Mouse (Mus musculus) CH12.LX (cell line): Measurements from ENCODE around the gene Cdk14. TPM values are rescaled to one million over a fixed set of nuclear protein-coding genes. Genes with fewer than 3 reads are reported as not detected.

Experiments used
- DNase-seq: peaks from one replicate; pipeline ENCODE4 v3.0.0-alpha.2; 2013; ENCODE audit errors: extremely low read depth
- H3K27ac ChIP-seq: 2 replicates; pipeline ENCODE4 v1.5.1; 2012; ENCODE audit warnings: low read depth, mild to moderate bottlenecking, control low read depth, moderate library complexity; ENCODE audit not compliant: insufficient read depth
- H3K27me3 ChIP-seq: replicated peaks from 2 replicates; pipeline ENCODE3; 2012; ENCODE audit warnings: inconsistent platforms
- H3K36me3 ChIP-seq, 2 experiments: replicated peaks in 1 of 2; 2 replicates each; pipeline versions ENCODE3 to v1.6.1; 2012; ENCODE audit warnings: inconsistent platforms in 1 of 2, low read length in 1 of 2, mild to moderate bottlenecking in 1 of 2, mixed read lengths in 1 of 2, moderate library complexity in 1 of 2; ENCODE audit not compliant: control insufficient read depth in 1 of 2, insufficient read depth in 1 of 2
- H3K4me1 ChIP-seq, 2 experiments: 2 replicates each; pipeline ENCODE4 v1.6.1; 2012; ENCODE audit warnings: inconsistent platforms in 1 of 2, moderate library complexity in 1 of 2; ENCODE audit not compliant: insufficient read depth in 2 of 2, control insufficient read depth in 1 of 2
- H3K4me2 ChIP-seq: 2 replicates; pipeline ENCODE4 v1.6.1; 2012; ENCODE audit warnings: low read depth, mild to moderate bottlenecking, control low read depth; ENCODE audit not compliant: poor library complexity, insufficient read depth, severe bottlenecking
- H3K4me3 ChIP-seq, 3 experiments: fragments of 150-350 bp in 1 of 3; sonication (generic) in 1 of 3; replicated peaks in 1 of 3; 2 replicates each; pipeline versions ENCODE3 to v1.5.1; 2011 to 2012; ENCODE audit warnings: low read depth in 2 of 3, low read length in 2 of 3, mild to moderate bottlenecking in 2 of 3, moderate library complexity in 2 of 3, control low read depth in 1 of 3, improper control_type of control experiment in 1 of 3, inconsistent platforms in 1 of 3, mixed read lengths in 1 of 3; ENCODE audit not compliant: poor library complexity in 1 of 3
- H3K79me2 ChIP-seq: replicated peaks from 2 replicates; pipeline ENCODE4 v1.6.1; 2012; ENCODE audit warnings: mild to moderate bottlenecking, moderate library complexity; ENCODE audit not compliant: control insufficient read depth, poor library complexity, insufficient read depth, severe bottlenecking; ENCODE audit errors: extremely low read depth
- H3K9ac ChIP-seq: 2 replicates; pipeline ENCODE4 v1.6.1; 2012; ENCODE audit warnings: low read depth, mild to moderate bottlenecking, control low read depth, moderate library complexity; ENCODE audit not compliant: insufficient read depth
- H3K9me3 ChIP-seq: replicated peaks from 2 replicates; pipeline ENCODE3; 2012; ENCODE audit warnings: low read length, inconsistent platforms, mixed read lengths
- CTCF ChIP-seq, 2 experiments: IDR thresholded peaks in 1 of 2; conservative IDR thresholded peaks in 1 of 2; 2 replicates each; pipeline ENCODE4 v1.5.1; 2011 to 2012; ENCODE audit warnings: low read depth in 2 of 2, low read length in 2 of 2, improper control_type of control experiment in 1 of 2, inconsistent platforms in 1 of 2, mild to moderate bottlenecking in 1 of 2, moderate library complexity in 1 of 2
- E2F4 ChIP-seq: IDR thresholded peaks from 2 replicates; pipeline ENCODE4 v1.6.1; 2011; ENCODE audit warnings: low read depth, low read length, improper control_type of control experiment; ENCODE audit not compliant: insufficient replicate concordance
- ELF1 ChIP-seq: IDR thresholded peaks from 2 replicates; pipeline ENCODE4 v1.6.1; 2014; ENCODE audit warnings: low read depth, mild to moderate bottlenecking, inconsistent platforms, low read length, improper control_type of control experiment
- EP300 ChIP-seq: IDR thresholded peaks from 2 replicates; pipeline ENCODE4 v1.6.1; 2011; ENCODE audit warnings: low read length, improper control_type of control experiment
- HCFC1 ChIP-seq: IDR thresholded peaks from 2 replicates; pipeline ENCODE4 v1.6.1; 2012; ENCODE audit warnings: low read depth, mild to moderate bottlenecking, inconsistent platforms, low read length, improper control_type of control experiment
- IRF4 ChIP-seq: IDR thresholded peaks from 2 replicates; pipeline ENCODE4 v1.6.1; 2014; ENCODE audit warnings: low read depth, mild to moderate bottlenecking, inconsistent platforms, low read length, improper control_type of control experiment
- MAFK ChIP-seq: IDR thresholded peaks from 2 replicates; pipeline ENCODE4 v1.6.1; 2011; ENCODE audit warnings: low read length, improper control_type of control experiment; ENCODE audit not compliant: insufficient replicate concordance
- MAZ ChIP-seq: IDR thresholded peaks from 2 replicates; pipeline ENCODE4 v1.6.1; 2012; ENCODE audit warnings: low read depth, mild to moderate bottlenecking, inconsistent platforms, low read length, improper control_type of control experiment, moderate library complexity
- MEF2A ChIP-seq: IDR thresholded peaks from 2 replicates; pipeline ENCODE4 v1.6.1; 2014; ENCODE audit warnings: low read depth, mild to moderate bottlenecking, inconsistent platforms, low read length, improper control_type of control experiment, borderline replicate concordance
- PAX5 ChIP-seq: IDR thresholded peaks from 2 replicates; pipeline ENCODE4 v1.6.1; 2012; ENCODE audit warnings: low read length, inconsistent platforms, mixed read lengths
- POLR2AphosphoS2 ChIP-seq: IDR thresholded peaks from 2 replicates; pipeline ENCODE4 v1.6.1; 2011; ENCODE audit warnings: low read depth, low read length, improper control_type of control experiment
- RCOR1 ChIP-seq: conservative IDR thresholded peaks from 2 replicates; pipeline ENCODE4 v1.6.1; 2012; ENCODE audit warnings: low read depth, mild to moderate bottlenecking, inconsistent platforms, low read length, improper control_type of control experiment
- SIN3A ChIP-seq: IDR thresholded peaks from 2 replicates; pipeline ENCODE4 v1.6.1; 2012; ENCODE audit warnings: low read length, improper control_type of control experiment, inconsistent platforms
- SMC3 ChIP-seq: IDR thresholded peaks from 2 replicates; pipeline ENCODE4 v1.6.1; 2011; ENCODE audit warnings: low read depth, low read length, improper control_type of control experiment
- TBP ChIP-seq: conservative IDR thresholded peaks from 2 replicates; pipeline ENCODE4 v1.6.1; 2011; ENCODE audit warnings: low read depth, low read length, improper control_type of control experiment
- USF1 ChIP-seq: IDR thresholded peaks from 2 replicates; pipeline ENCODE4 v1.6.1; 2014; ENCODE audit warnings: low read depth, mild to moderate bottlenecking, inconsistent platforms, low read length, improper control_type of control experiment
- ZC3H11A ChIP-seq: IDR thresholded peaks from 2 replicates; pipeline ENCODE4 v1.6.1; 2012; ENCODE audit warnings: low read depth, mild to moderate bottlenecking, inconsistent platforms, low read length, improper control_type of control experiment
- ZMIZ1 ChIP-seq: IDR thresholded peaks from 2 replicates; pipeline ENCODE4 v1.6.1; 2012; ENCODE audit warnings: low read depth, mild to moderate bottlenecking, inconsistent platforms, low read length, improper control_type of control experiment
- ZNF384 ChIP-seq: IDR thresholded peaks from 2 replicates; pipeline ENCODE4 v1.6.1; 2012; ENCODE audit warnings: low read depth, low read length, improper control_type of control experiment, inconsistent platforms
- dilution Hi-C: fragments of 300-500 bp; cut with MboI; formaldehyde crosslinking; loops from 2 replicates; pipeline ENCODE4 v1.14.3; 2020; ENCODE audit warnings: low sequenced_read_pairs; ENCODE audit not compliant: extremely low pct_unique_long_range_greater_than_20kb, extremely low pct_ligation_motif_present
- in situ Hi-C: fragments of 300-500 bp; cut with MboI; formaldehyde crosslinking; loops from 3 replicates; pipeline ENCODE4 v1.14.3; 2019; ENCODE audit warnings: low sequenced_read_pairs, low pct_ligation_motif_present, low pct_unique_long_range_greater_than_20kb, mixed read lengths
- polyA plus RNA-seq: library from polyadenylated mRNA; unstranded; fragments of >175 nt; gene quantifications from 2 replicates; pipeline ENCODE4 v1.2.1, GENCODE M21; 2012; ENCODE audit warnings: low read depth; ENCODE audit not compliant: insufficient read length
- total RNA-seq, 2 experiments: library from RNA; depleted of rRNA; stranded (reverse); fragments of 300-350 nt in 1 of 2; fragments of >200 nt in 1 of 2; gene quantifications; 2 replicates each; pipeline ENCODE4 v1.2.3; 2012 to 2014

Gene Cdk14
- total and polyA plus RNA-seq, 3 experiments = 3.7 to 12.0 (median 8.9) TPM

GRCm38 (mm10) chr5:5326716-5327115 is 93.4 kb downstream of the Cdk14 start:
- in situ Hi-C loops (no loop called here), dilution Hi-C loops (no loop called here)
- TF ChIP-seq E2F4 = no peak
- no peak for TF ChIP-seq SMC3
- no peak for TF ChIP-seq ZNF384
- TF ChIP-seq RCOR1 = no peak
- no peak for TF ChIP-seq POLR2AphosphoS2
- no peak for TF ChIP-seq EP300
- TF ChIP-seq TBP = no peak
- TF ChIP-seq MAZ = no peak
- TF ChIP-seq IRF4 = no peak
- no peak for TF ChIP-seq ELF1
- TF ChIP-seq MEF2A = no peak
- no peak for TF ChIP-seq MAFK
- TF ChIP-seq SIN3A = no peak
- no peak for TF ChIP-seq USF1
- TF ChIP-seq ZC3H11A = no peak
- TF ChIP-seq ZMIZ1 = no peak
- TF ChIP-seq PAX5 = no peak
- no peak for TF ChIP-seq HCFC1
- no peaks in the 10 kb centered on the region for H3K27me3 ChIP-seq
- no peaks in the 10 kb centered on the region for H3K4me1 ChIP-seq
- no peaks in the 10 kb centered on the region for H3K79me2 ChIP-seq
- no peak overlapping the region for H3K4me2 ChIP-seq
- H3K4me3 ChIP-seq = no peak overlapping the region
- no peak overlapping the region for H3K9ac ChIP-seq
- H3K36me3 ChIP-seq = peaks cover 2 to 15% of the 10 kb centered on the region in 2 experiments
- H3K27ac ChIP-seq = no peak overlapping the region
- no peak for DNase-seq
- no peaks in the 10 kb centered on the region for H3K9me3 ChIP-seq

- DNase-seq = no peak
- dilution Hi-C loops = no loop called here
- Histone ChIP-seq H3K4me1 (peaks cover 0 to 14% of the 10 kb centered on the region in 2 experiments; a peak in 3 of 4 replicates), H3K4me2 (no peak overlapping the region), H3K27ac (no peak overlapping the region), H3K4me3 (no peak overlapping the region), H3K36me3 (peaks cover 2 to 15% of the 10 kb centered on the region in 2 experiments), H3K27me3 (no peaks in the 10 kb centered on the region), H3K9ac (no peak overlapping the region), H3K9me3 (no peaks in the 10 kb centered on the region), H3K79me2 (no peaks in the 10 kb centered on the region)
- in situ Hi-C loops = no loop called here
- TF ChIP-seq MAFK (no peak), CTCF (conservative IDR thresholded peaks at IDR 0.05 in 1 of 2, IDR thresholded peaks at IDR 0.05 in 1 of 2; ENCODE audit: low read depth in 2 of 2, low read length in 2 of 2) (peak in 1 of 2 experiments; percentile 46; a peak in 2 of 4 replicates), SMC3 (peak; percentile 16; the same call in 1 of the 2 replicates)
These were observed 97.4 kb downstream of the Cdk14 start for GRCm38 (mm10) chr5:5322699-5323098.
